Mouse (Mus musculus) thymus, postnatal 14 days (tissue): ENCODE data around the gene Naaa.

Experiments
- DNase-seq: peaks from one replicate; pipeline ENCODE4 v3.0.0; 2021

Gene Naaa

GRCm38 (mm10) chr5:92210205-92210604 lies 67.8 kb downstream of the Naaa start:
- no peak for DNase-seq
